Mouse (Mus musculus): ENCODE measurements around the gene Pde4d. TPM values are rescaled to one million over a fixed set of nuclear protein-coding genes. Genes with fewer than 3 reads are reported as not detected.

Gene Pde4d
- polyA plus RNA-seq, 1 experiment = 34.7 TPM

GRCm38 (mm10) chr13:109293011-109293410 lies 843.3 kb downstream of the Pde4d start:
- Histone ChIP-seq H3K4me1 (ENCODE audit: control insufficient read depth, insufficient read depth, low read length) (no peaks in the 10 kb centered on the region), H3K4me3 (ENCODE audit: insufficient read depth, low read length) (no peak overlapping the region), H3K27ac (ENCODE audit: insufficient read depth, low read length) (no peak overlapping the region)
- TF ChIP-seq CTCF (IDR thresholded peaks at IDR 0.05; ENCODE audit: extremely low read depth, insufficient read depth, low read length) = no peak
- no peak for TF ChIP-seq POLR2A (IDR thresholded peaks at IDR 0.05; ENCODE audit: extremely low read depth, insufficient read depth, low read length)

- H3K27ac ChIP-seq (ENCODE audit: insufficient read depth, low read length) = no peak overlapping the region
- TF ChIP-seq CTCF (IDR thresholded peaks at IDR 0.05; ENCODE audit: extremely low read depth, insufficient read depth, low read length) = no peak
- no peak for TF ChIP-seq POLR2A (IDR thresholded peaks at IDR 0.05; ENCODE audit: extremely low read depth, insufficient read depth, low read length)
- no peak overlapping the region for H3K4me3 ChIP-seq (ENCODE audit: insufficient read depth, low read length)
- no peaks in the 10 kb centered on the region for H3K4me1 ChIP-seq (ENCODE audit: control insufficient read depth, insufficient read depth, low read length)
Observed at GRCm38 (mm10) chr13:109296347-109297037, 846.7 kb downstream of the Pde4d start.

GRCm38 (mm10) chr13:109298852-109299251 lies 849.1 kb downstream of the Pde4d start:
- TF ChIP-seq POLR2A (IDR thresholded peaks at IDR 0.05; ENCODE audit: extremely low read depth, insufficient read depth, low read length) (no peak), CTCF (IDR thresholded peaks at IDR 0.05; ENCODE audit: extremely low read depth, insufficient read depth, low read length) (no peak)
- Histone ChIP-seq H3K4me1 (ENCODE audit: control insufficient read depth, insufficient read depth, low read length) (no peaks in the 10 kb centered on the region), H3K27ac (ENCODE audit: insufficient read depth, low read length) (no peak overlapping the region), H3K4me3 (ENCODE audit: insufficient read depth, low read length) (no peak overlapping the region)

DNA sequence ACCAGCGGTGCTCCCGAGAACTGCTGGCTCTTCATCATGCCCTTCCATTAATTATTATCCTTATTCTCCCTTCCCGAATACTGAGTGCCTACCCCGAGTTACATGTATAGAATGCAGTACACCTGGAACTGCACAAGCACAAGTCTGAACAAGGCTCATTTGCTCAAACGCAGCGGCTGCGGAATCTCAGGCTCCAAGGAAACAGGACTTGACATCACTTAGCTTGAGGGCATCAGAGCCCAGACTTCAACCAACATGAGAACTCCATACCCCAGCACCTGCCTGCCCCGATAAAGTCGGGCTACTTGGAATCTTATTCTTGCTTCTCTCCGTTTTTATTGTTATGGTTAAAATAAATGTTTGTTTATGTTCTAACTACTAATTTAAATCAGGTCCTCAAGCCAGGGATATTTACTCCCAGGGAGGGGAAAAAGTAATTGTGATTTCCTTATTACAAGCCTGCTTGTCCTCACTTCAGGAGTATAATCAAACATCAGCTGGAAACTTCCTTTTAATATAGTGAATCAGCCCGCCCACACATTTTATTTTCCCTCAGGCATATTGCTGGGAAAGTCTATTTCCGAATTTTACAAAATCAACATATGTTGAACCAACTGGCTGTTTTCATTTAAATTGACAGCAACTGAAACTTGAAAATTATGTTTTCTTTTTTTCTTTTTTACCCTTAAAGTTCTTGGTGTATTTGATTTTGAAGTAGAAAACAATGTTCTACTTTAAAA lies 849.9 kb downstream of the Pde4d start:
- Histone ChIP-seq H3K27ac (ENCODE audit: insufficient read depth, low read length) (no peak overlapping the region), H3K4me3 (ENCODE audit: insufficient read depth, low read length) (no peak overlapping the region), H3K4me1 (ENCODE audit: control insufficient read depth, insufficient read depth, low read length) (no peaks in the 10 kb centered on the region)
- TF ChIP-seq CTCF (IDR thresholded peaks at IDR 0.05; ENCODE audit: extremely low read depth, insufficient read depth, low read length) = no peak
- no peak for TF ChIP-seq POLR2A (IDR thresholded peaks at IDR 0.05; ENCODE audit: extremely low read depth, insufficient read depth, low read length)

DNA sequence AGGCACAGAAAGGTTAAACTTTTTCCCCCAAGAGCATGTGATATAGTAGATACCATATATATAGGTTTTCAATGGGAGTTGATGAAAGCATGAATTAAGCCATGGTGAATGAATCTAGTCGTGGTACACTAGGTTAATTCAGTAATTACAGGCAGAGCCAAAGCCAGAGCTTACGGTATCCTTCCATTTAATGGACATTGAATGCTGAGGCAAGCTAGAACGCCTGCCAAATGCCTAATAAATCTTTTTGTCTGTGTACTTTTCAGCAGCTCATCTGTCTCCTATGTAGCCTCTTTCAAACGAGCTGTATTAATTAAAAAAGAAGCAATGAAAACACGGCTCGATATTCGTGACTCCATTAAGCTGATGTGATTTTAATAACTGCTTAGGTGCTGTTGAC lies 862.8 kb downstream of the Pde4d start:
- Histone ChIP-seq H3K4me3 (ENCODE audit: insufficient read depth, low read length) (no peak overlapping the region), H3K4me1 (ENCODE audit: control insufficient read depth, insufficient read depth, low read length) (no peaks in the 10 kb centered on the region), H3K27ac (ENCODE audit: insufficient read depth, low read length) (no peak overlapping the region)
- TF ChIP-seq POLR2A (IDR thresholded peaks at IDR 0.05; ENCODE audit: extremely low read depth, insufficient read depth, low read length) (no peak), CTCF (IDR thresholded peaks at IDR 0.05; ENCODE audit: extremely low read depth, insufficient read depth, low read length) (no peak)

GRCm38 (mm10) chr13:109315608-109316007 lies 865.9 kb downstream of the Pde4d start:
- Histone ChIP-seq H3K27ac (ENCODE audit: insufficient read depth, low read length) (no peak overlapping the region), H3K4me3 (ENCODE audit: insufficient read depth, low read length) (no peak overlapping the region), H3K4me1 (ENCODE audit: control insufficient read depth, insufficient read depth, low read length) (no peaks in the 10 kb centered on the region)
- TF ChIP-seq CTCF (IDR thresholded peaks at IDR 0.05; ENCODE audit: extremely low read depth, insufficient read depth, low read length) (no peak), POLR2A (IDR thresholded peaks at IDR 0.05; ENCODE audit: extremely low read depth, insufficient read depth, low read length) (no peak)

DNA sequence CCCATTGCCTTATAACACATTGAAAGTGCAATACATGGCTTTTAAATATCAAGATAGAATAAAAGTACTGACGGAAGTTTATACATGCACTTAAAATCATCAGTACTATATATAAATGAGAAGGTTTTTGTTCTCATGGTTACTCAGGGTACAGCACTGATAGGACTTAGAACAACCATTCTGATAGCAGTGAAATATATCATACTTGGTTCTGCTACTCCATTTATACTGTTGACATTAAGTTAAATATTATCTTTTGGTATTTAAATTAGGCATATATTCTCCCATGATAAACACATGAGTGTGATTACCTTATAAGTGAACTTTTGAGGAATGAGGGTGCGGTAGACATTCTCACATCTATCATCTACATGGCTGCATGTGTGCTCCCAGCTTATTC lies 867.9 kb downstream of the Pde4d start:
- no peak overlapping the region for H3K27ac ChIP-seq (ENCODE audit: insufficient read depth, low read length)
- no peak overlapping the region for H3K4me3 ChIP-seq (ENCODE audit: insufficient read depth, low read length)
- TF ChIP-seq POLR2A (IDR thresholded peaks at IDR 0.05; ENCODE audit: extremely low read depth, insufficient read depth, low read length) (no peak), CTCF (IDR thresholded peaks at IDR 0.05; ENCODE audit: extremely low read depth, insufficient read depth, low read length) (no peak)
- H3K4me1 ChIP-seq (ENCODE audit: control insufficient read depth, insufficient read depth, low read length) = no peaks in the 10 kb centered on the region

- no peak overlapping the region for H3K4me3 ChIP-seq (ENCODE audit: insufficient read depth, low read length)
- H3K4me1 ChIP-seq (ENCODE audit: control insufficient read depth, insufficient read depth, low read length) = no peaks in the 10 kb centered on the region
- TF ChIP-seq CTCF (IDR thresholded peaks at IDR 0.05; ENCODE audit: extremely low read depth, insufficient read depth, low read length) (no peak), POLR2A (IDR thresholded peaks at IDR 0.05; ENCODE audit: extremely low read depth, insufficient read depth, low read length) (no peak)
- H3K27ac ChIP-seq (ENCODE audit: insufficient read depth, low read length) = no peak overlapping the region
Observed at GRCm38 (mm10) chr13:109318434-109318998, 868.8 kb downstream of the Pde4d start.

DNA sequence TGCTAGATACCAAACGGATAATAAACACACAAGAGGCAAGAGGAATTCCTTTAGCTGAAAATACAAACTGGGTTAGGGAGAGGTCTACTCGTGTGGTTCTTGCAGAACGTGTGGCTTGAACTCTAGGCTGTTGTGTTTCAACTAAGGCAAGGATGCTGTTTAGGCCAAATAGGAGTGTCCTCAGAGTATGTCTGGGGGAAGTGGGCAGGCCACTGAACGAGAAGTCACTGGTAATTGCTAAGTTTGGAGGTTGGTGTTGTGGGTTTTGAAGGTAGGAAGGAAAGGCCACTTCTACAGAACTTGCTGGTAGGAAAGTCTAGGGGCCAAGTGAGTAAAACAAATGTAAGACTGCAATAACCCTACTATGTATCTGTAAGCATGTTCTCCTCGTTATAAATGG lies 876.3 kb downstream of the Pde4d start:
- H3K27ac ChIP-seq (ENCODE audit: insufficient read depth, low read length) = no peak overlapping the region
- H3K4me1 ChIP-seq (ENCODE audit: control insufficient read depth, insufficient read depth, low read length) = no peaks in the 10 kb centered on the region
- H3K4me3 ChIP-seq (ENCODE audit: insufficient read depth, low read length) = no peak overlapping the region
- no peak for TF ChIP-seq POLR2A (IDR thresholded peaks at IDR 0.05; ENCODE audit: extremely low read depth, insufficient read depth, low read length)
- TF ChIP-seq CTCF (IDR thresholded peaks at IDR 0.05; ENCODE audit: extremely low read depth, insufficient read depth, low read length) = no peak

DNA sequence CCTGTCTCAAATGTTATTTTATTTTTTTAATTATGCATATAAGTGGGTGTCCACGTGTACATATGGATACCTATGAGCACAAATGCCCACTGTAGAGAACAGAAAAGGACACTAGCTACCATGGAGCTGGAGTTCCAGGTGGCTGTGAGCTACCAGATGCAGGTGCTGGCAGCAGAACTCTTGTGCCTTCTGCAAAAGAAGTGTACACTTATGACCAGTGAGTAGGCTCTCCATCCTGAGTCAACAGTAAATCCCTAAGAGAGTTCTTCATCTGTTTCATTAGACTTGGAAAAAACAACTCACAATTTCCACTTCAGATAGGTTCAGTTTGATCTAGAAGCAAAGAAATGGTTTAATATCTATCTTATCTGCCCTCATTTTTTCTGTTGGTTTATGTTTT lies 881.8 kb downstream of the Pde4d start:
- Histone ChIP-seq H3K4me1 (ENCODE audit: control insufficient read depth, insufficient read depth, low read length) (no peaks in the 10 kb centered on the region), H3K27ac (ENCODE audit: insufficient read depth, low read length) (no peak overlapping the region)
- TF ChIP-seq CTCF (IDR thresholded peaks at IDR 0.05; ENCODE audit: extremely low read depth, insufficient read depth, low read length) = no peak
- TF ChIP-seq POLR2A (IDR thresholded peaks at IDR 0.05; ENCODE audit: extremely low read depth, insufficient read depth, low read length) = no peak

More for the DNA sequence above, 881.8 kb downstream of the Pde4d start:
- no peak overlapping the region for H3K4me3 ChIP-seq (ENCODE audit: insufficient read depth, low read length)
